Mouse (Mus musculus) left cerebral cortex, adult 11 months (tissue): ENCODE measurements at regions not wholly inside any gene's neighbourhood (a gene's known extent, or its start where the extent isn't known, plus 50 kb on each side); places are given as distances from the start of the nearest gene placed in this dataset.

Source experiments
- DNase-seq: peaks from one replicate; pipeline ENCODE4 v3.0.0; 2022; ENCODE audit warnings: low spot score

DNA sequence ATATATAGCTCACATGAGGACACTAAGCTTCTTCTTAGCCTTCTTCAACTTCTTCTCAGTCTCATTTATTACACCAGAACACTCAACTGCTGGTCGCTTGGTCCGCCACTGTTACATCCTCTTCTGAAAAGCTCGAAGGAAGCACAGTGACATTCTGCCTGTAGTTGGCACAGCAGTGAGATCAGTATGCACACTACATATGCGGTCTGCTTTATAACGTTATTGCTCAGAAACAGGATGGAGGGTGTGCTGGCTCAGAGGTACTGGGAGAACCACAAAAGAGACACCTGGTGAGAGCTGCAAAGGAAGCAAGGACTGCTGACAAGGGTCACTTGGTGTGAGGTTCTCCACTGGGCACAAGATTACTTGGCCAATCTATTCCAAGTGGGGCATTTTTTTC, 179.5 kb downstream of the Ets1 start:
- DNase-seq = no peak

DNA sequence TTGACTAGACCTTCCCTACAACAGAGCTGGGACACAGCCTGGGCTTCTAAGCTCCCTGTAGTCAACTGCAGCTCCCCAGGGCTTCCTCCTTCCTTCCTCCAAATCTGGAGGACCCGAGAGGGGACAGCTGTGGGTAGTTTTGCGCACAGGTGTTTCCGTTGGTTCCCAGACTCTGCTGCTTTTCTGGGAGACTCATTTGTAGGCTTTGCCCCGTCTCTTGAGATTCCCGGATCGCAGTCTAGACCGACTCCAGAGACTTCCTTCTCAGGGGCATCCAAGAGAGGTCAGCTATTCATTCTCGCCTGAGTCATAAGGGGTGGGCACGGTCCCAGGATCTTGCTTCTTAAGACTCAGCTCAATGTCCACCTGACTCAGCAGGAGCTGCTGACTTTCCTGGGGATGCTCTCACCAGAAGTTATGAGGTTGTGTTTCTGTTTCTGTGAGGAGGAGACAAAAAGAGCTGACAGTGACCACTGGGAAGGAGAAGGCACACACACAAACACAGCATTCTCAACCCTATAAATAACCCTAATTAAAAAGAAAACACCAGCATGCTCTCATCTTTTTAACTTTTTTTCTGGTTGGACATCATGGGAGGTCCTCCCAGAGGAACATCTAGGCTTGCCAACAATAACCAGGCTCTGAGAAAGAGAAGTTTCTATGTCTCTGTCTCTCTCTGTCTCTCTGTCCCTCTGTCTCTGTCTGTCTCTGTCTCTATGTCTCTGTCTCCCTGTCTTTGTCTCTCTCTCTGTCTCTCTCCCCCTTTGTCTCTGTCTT, 180.8 kb downstream of the Ets1 start:
- no peak for DNase-seq

DNA sequence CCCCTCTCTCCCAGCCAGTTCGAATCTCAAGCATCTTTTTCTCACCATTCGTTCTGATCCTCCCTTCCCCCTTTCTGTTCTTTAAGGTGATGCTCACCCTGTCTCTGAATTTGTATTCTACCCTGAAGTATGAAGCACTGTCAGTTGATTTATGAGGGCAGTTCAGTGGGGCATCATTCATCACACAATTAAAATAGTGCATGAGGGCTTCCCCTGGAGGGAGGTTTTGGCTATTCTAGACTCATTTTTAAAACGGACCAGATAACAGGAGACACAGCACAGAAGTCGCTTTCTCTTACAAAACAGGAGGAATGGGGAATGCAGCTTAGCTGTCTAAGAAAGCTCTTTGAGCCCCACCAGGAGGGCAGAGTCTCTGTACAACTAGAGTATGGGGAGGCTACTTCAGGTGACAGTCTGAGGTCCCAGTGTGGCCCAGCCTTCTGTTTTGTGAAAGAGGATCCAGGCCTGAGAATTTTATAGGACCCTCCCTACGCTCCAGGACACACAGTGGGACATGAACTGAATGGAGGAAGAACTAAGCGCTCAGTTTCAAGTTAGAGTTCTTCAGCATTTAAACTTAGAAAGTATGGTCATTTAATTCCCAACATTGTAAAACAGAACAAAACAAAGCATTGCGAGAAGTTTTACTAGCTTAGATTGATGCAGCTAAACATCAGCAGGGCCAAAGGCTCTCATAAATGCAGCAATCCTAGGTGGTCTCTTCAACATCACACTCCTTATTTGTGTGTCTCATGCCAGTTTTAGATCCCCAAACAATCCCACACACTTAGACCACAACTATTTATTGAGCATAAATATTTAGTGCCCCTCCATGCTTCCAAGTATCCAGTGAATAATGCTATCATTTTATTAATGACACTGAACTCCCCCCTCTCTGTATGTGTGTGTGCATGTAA, 181.7 kb downstream of the Ets1 start:
- no peak for DNase-seq

DNA sequence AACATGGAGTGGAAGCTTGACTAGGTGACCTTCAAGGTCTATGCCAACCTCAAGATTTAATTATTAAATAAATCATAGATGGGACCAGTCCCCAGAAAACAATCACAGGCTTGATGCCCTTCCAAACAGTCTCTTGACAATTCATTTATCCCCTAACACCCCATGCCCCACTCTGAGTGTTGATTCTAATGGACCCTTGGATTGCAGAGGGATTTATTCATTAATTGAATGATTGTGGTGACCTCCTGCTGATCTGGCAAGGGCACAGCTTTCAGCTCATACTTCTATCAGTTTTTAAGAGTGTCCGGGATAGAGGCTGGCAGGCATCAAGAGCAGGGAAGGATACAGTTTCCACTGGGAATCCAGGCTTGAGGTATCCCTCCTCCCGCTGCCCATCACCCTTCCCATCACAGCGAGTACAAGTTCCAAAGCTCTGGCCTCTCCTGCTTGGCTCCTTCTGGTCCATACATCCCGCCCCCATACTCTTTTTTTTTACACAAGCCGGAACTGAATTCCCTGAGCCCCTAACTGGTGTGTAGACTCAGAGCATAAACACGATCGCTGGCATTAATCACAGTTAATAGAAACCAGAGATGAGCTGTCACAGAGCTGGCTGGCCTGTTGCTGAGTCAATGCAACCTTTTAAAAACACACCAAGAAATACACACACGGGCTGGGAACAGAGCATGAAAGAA, 187.6 kb downstream of the Ets1 start:
- no peak for DNase-seq

DNA sequence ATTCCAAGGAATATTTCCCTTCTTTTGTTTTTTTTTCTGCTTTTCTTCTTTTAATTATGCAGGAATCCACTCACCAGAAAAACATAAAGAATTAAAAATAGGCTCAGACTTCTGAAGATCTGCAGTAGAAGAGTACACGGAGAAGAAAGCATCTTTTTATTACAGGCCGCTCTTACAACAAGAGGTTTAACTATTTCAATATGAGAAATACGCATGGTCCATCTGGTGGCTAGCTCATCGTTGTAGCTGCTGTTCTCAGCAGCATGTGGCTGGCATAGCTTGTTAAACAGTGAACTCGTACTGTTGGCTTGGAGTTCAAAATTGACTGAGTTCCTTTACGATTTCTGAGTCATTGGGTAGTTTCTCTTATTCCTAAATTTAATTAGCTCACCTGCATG, 188.1 kb downstream of the Ets1 start:
- DNase-seq = no peak

DNA sequence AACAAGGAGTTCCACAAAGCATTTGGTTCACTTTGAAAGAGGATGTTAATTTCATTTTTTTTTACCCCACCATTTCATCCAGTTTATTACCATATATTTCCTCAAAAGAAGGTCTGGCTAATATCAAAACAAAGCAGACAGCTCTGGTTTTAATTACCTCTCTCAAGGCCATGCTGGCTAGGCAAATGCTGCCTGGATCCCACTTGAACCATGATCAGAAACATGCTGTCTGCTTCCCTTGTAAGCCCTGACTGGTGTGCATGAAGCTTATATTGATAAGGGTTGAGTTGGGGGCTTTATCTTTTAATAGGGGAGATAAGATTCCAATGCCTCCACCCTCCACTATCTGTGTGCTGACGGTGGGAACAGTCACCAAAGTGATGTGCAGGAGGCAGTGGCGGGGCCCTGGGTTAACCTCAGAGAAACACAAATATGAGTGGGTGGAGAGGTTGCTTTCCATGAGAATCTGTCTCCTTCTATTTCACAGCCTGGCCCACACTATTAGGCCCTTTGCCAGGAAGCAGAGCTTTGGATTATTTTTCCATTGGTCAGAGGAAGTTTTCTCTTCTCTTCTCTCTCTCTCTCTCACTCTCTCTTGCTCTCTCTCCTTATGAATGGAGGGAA, 194.4 kb downstream of the Ets1 start:
- no peak for DNase-seq

DNA sequence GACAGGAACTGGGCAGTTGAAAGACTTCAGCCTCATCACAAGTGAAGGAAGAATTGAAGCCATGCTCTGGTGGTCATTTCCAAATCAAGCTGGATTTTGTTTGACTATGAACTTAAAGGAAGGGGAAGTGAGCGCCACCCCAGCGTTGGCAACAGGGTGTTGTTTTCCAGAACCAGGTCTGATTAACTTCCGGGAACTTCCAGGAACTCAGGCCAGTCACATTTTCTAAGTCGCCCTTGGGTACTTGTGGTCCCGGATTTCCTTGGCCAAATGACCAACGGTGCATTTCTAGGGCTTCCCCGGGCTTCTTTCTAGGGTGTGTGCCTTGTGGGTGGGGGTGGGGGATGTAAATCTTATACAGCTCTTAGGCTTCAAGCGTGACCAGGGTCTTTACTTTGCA, 197.4 kb downstream of the Ets1 start:
- DNase-seq = no peak

DNA sequence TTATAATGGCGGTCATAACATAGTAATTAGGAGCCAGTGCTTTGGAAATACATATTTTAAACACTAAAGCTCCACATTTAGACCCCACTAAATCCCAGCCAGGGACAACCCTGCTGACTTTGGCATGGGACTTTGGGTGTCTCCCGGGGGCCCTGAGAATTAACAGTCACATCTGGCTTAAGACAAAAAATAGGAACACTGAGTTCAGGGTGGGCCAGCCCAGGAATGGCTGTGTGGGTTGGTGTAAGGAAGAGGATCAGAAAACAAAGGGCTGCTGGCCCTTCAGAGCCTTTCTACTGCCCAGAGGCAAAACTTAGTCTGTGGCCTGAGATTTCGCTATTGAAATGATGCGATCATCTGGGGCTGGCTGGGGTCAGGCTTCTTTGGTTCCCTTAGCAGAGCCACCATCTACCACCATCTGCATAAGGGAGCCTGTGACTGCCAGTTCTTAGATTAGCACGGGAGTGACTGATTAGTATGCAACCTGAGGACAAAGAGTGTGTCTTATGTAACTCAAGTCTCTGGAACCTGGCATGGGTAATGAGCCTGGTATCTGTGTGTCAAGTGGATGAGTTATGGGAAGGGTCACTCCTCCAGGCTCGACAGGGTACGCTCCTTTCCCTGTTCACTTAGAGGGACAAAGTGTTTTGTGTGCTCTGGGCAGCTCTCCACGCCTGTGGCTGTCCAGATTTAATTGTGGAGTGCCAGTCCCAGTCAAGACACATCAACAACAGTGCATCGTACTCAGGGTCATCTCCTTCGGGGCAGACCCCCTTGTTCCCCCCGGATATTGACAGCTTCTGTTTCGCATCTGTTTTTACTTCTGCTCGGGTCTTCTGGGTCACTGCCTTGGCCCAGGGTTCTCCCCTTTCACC, 199.0 kb downstream of the Ets1 start:
- DNase-seq = no peak

DNA sequence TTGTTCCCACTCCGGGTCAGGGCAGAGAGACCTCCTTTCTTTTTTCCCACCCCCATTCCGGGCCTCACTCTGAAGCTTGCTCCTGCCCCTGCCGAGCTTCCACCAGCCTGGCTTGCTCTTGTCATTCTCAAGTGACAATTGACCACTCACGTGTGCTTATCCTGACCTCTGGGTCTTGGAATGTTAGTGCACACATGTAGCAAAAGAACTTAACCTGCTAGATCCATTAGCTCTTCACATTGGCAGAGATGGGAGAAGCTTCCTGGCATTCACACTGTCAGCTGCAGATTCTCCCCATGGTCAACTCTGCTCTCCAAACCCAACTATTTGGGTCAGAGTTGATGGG, 199.6 kb downstream of the Ets1 start:
- DNase-seq = no peak

DNA sequence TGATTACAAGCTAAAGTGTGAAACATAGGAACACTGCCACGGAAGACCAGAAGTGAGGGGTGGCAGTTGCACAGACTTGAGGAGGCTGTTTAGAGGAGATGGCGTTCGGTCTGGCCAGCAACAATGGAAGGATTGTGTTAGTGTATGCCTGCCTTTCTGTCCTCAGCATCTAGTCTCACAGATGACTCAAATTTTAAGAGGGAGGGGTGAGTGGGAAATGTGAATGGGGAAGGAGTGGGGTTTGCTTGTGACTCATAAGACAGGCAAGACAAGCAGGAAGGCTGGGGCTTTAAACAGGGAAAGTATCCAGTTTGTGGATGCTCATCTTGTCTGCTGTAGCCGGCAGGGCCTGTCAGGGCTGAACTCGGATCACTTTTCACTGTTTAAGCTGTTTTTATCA, 200.3 kb downstream of the Ets1 start:
- no peak for DNase-seq

DNA sequence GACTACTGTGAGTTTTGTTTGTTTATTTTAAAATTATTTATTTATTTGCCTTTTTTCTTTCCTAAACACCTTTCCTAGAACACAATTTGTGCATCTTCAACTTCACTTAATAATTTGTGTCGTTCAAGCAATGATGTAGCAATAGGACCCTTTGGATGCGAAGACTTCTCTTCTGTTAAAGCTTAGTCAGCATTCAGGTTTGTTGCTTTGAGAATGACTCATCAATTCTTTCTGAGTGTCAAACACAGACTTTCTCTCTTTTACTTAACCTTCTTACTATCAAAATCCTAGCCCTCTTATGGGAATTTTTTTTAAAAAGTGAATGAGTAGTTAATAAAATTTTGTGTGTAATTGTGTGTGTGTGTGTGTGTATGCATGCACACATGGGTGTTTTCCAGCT, 211.3 kb downstream of the Ets1 start:
- no peak for DNase-seq

DNA sequence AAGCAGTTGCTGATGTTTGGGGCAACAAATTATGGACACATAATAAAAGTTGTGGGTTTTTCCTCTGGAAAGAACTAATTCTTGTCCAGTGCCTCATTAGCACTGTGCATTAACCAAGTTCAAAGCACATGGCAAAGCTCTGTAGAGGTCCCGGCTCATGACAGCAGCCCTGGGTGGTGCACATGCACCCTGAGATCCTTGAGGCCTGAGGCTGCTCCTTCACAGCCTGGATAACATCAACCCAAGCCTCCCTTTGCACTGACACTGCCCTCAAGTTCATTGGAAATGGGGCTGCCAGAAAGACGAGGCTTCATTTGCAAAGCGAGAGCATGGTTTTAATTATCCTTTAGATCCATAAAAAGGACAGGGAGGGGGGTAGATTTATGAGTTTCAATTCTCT, 216.3 kb downstream of the Ets1 start:
- no peak for DNase-seq

DNA sequence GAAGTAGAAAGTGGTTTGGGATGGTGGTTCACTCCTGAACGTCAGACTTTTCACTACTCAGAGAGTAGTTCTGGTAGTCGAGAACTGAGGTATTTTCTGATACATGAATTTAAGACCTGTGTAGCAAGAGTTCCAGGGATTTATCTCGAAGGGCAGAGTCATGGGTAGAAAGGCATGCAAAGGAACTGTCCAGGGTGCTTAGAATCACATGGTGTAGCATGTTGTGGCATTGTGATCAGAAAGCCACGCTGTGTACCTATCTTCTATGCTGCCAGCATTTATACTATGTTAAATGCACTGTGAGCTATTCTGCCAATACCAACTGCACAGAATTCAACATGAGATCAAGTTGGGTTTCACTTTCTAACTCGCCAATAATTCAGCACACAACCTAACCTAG, 227.3 kb downstream of the Ets1 start:
- no peak for DNase-seq

DNA sequence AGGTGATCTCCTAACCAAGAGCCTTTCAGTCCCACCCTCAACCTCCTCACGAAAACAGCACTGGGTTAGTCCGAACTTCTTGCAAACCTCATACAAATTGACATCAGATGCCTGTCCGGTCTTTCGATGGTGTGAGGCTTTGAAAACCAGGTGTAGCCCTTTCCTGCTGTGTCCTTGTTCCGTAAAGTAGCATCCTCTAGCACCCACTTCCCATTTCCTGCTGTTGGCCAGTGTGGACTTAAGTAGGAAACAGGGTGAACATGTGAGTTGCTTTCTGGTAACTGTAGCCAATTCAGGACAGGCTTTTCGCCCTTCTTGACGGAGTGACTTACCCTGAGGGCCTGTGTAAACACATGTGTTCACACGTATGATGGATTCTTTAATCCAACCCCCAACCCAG, 232.9 kb downstream of the Ets1 start:
- no peak for DNase-seq

DNA sequence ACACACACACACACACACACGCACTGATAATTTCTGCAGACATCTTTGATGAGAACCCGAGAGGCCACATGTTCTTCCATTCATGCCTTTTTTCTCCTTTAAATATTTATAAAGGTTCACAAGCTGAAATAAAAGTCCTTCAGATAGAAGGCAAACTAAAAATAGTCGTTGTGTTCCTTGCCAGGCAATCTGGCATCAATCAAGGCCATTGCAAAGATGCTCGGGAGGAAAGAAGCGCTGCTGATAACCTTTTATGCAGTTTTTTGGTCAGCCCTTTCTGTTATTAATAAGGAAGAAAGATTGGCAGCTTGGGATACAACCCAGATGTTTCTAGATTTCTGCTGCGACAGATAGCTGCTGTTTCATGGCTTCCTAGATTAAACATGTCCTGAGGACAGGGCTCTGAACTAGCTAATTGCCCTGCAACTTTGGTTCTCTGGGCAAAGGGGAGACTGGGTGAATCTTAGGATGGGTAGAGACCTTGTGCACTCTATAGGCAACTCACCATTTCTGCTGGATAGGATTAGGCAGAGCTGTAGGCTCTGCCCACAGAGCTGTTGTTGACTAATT, 238.4 kb downstream of the Ets1 start:
- no peak for DNase-seq

DNA sequence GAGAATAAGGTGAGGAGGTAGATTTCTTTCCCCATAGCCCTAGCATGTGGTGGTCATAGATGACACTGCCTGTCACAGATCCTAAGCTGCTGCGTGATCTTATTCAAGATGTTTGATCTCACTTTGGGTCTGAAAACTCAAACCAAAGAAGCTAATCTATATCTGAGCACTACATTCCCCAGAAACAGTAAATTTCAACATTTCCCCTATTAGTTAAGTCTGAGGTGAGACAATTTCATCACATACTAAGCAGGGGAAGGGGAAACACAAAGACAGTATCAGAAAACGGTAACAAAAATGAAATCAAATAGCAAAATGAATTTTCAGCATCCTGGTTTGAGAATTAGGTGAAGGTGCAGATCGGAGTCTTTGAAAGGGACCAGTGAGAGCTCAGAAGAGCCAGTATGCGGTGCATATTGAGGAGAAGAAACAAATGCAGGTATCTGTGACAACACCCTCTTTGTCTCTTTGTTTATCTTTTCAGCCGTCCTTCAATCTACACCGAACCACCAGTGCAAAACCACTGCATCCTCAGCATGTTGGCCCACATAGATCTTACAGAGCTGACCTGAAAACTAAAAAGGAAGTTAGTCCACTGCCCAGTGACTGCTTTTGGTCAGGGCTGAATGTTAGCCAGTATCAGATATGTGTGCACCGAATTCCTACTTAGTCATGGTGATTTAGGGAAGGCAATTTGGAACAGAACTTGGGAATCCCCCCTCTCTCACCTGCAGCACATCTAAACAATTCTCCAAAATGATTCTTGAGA, 247.0 kb downstream of the Ets1 start:
- DNase-seq = no peak

DNA sequence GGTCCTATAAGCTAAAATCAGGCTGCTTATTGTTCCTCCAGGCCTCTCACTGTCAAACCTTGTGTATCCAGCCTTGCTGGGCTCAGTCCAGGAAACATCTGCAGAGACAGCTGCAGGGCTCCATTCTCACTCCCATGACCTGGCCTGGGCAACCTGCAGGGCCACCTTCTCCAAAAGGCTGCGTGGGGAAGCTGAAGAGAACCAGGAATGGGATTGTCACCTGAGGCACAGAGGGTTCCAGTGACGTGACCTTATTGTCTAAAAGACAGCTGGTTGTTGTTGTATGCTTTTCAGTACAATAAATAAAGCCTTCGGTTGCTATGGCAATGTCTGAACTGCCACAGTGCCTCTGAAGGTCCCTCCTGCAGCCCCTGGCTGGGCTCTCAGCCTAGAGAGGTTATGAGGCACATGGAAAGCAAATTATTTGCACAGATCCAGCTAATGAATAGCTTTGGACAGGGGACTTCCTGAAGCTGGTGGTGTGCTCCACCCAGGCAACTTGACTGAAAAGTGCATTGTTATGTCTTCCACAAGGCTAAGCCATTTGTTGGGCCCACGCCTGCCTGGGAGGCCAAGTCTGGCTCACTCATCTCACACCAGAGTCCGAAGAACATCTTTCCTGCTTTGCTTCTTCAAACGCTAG, 250.1 kb downstream of the Ets1 start:
- no peak for DNase-seq

DNA sequence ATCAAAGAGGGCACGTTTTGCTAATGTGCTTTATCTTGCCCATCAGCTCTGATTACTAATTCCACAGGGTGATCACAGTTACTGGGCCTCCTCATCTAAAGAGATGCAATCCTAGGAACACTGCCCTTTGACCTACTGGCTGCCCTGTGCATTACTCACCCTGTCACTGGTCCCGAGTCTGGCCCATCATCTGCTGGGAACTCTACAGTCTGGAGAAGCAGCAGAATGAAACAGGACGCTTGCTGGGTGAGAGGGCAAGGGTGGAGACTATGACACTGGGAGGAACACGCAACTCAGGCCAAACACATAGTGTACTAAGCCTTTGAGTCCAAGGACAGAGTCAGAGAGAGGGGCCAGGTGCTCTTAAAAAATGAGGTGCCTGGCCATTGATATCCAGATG, 263.8 kb downstream of the Ets1 start:
- no peak for DNase-seq

DNA sequence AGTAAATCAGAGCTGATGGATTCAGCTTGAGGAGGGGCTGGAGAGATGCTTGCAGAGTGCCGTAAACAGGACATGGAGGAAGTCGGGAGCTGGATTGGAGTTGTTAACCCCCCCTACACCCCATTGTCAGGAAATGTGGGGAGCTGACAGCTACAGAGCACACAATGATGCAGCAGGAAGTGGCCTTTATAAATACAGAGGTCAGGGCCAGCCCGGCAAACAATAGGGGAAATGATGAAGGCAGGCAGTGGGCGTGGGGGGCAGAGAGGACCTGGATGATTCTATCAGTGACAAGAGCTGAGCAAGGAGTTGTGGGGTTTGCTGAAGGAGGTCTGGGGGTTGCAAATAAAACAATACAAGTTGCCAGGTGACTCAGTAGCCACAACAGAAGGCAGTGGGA, 265.3 kb downstream of the Ets1 start:
- no peak for DNase-seq
